Mouse (Mus musculus) forebrain, embryonic 14.5 days (tissue): ENCODE measurements around the gene Syngr2. TPM values are rescaled to one million over a fixed set of nuclear protein-coding genes. Genes with fewer than 3 reads are reported as not detected.
"Not testable (repeated sequence)": the region's sequence is repeated elsewhere in the genome, so short reads cannot be mapped to it uniquely, and the experiment has no call there.

ENCODE experiments used
- ATAC-seq: fragments of 200-750 bp; cut with Nextera tagmentation; 2 replicates; pipeline ENCODE4 v1.8.0; 2017; ENCODE audit warnings: mild to moderate bottlenecking, moderate library complexity
- DNase-seq: peaks from one replicate; pipeline ENCODE4 v3.0.0-alpha.2; 2015; ENCODE audit warnings: low spot score
- H3K27ac ChIP-seq: fragments of 300-500 bp; sonication (generic); 2 replicates; pipeline ENCODE4 v1.5.1; 2014; ENCODE audit warnings: low read depth, mild to moderate bottlenecking, control low read depth, low read length, moderate library complexity
- H3K27me3 ChIP-seq: fragments of 300-500 bp; sonication (generic); replicated peaks from 2 replicates; pipeline ENCODE4 v1.6.1; 2014; ENCODE audit warnings: low read length, control low read depth, mixed read lengths; ENCODE audit not compliant: control insufficient read depth, insufficient read depth
- H3K36me3 ChIP-seq: fragments of 300-500 bp; sonication (generic); 2 replicates; pipeline ENCODE4 v1.6.1; 2014; ENCODE audit warnings: low read length, control low read depth; ENCODE audit not compliant: control insufficient read depth, insufficient read depth
- H3K4me1 ChIP-seq: fragments of 300-500 bp; sonication (generic); 2 replicates; pipeline ENCODE4 v1.6.1; 2014; ENCODE audit warnings: antibody characterized with exemption, low read length, control low read depth; ENCODE audit not compliant: control insufficient read depth, insufficient read depth
- H3K4me2 ChIP-seq: fragments of 300-500 bp; sonication (generic); 2 replicates; pipeline ENCODE4 v1.6.1; 2014; ENCODE audit warnings: mild to moderate bottlenecking, control low read depth, low read length
- H3K4me3 ChIP-seq: fragments of 300-500 bp; sonication (generic); 2 replicates; pipeline ENCODE4 v1.5.1; 2014; ENCODE audit warnings: low read depth, low read length, control low read depth
- H3K9ac ChIP-seq: fragments of 300-500 bp; sonication (generic); 2 replicates; pipeline ENCODE4 v1.6.1; 2014; ENCODE audit warnings: mild to moderate bottlenecking, low read length, control low read depth, moderate library complexity
- H3K9me3 ChIP-seq: fragments of 300-500 bp; sonication (generic); replicated peaks from 2 replicates; pipeline ENCODE4 v1.6.1; 2016; ENCODE audit warnings: low read length, control low read depth, mixed read lengths; ENCODE audit not compliant: control insufficient read depth
- WGBS: fragments of 180-500 bp; shearing (Covaris S2); extraction: QIAGEN DNeasy Blood & Tissue Kit; methylation state at CpG from one replicate; pipeline ENCODE4 v1.1.7; 2014; 5-methylcytosine and 5-hydroxymethylcytosine counted together
- polyA plus RNA-seq: library from polyadenylated mRNA; unstranded; fragments of >200 nt; fragmentation: Nextera tagmentation; extraction: Ambion mirVana; gene quantifications from 2 replicates; pipeline ENCODE4 v1.2.1, GENCODE M21; 2014

The Syngr2 gene
- polyA plus RNA-seq, 1 experiment from 2014 or later, result 20.7 TPM

- DNase-seq, result no peak
- Histone ChIP-seq H3K4me3 (no peak overlapping the region), H3K27me3 (no peaks in the 10 kb centered on the region), H3K9ac (no peak overlapping the region), H3K36me3 (no peaks in the 10 kb centered on the region), H3K4me1 (peaks cover 20% of the 10 kb centered on the region; the same call in 1 of the 2 replicates), H3K9me3 (no peaks in the 10 kb centered on the region), H3K4me2 (no peak overlapping the region), H3K27ac (no peak overlapping the region)
- ATAC-seq, result no peak
- 87% methylated on average over 2 of the region's 2 CpGs for WGBS
Measured at GRCm38 (mm10) chr11:117829671-117830215, 20.3 kb downstream of the Syngr2 start.

- ATAC-seq (no peak), DNase-seq (peak; percentile 33)
- peaks cover 14% of the 10 kb centered on the region; the same call in 1 of the 2 replicates for H3K4me1 ChIP-seq
- no peaks in the 10 kb centered on the region for H3K9me3 ChIP-seq
- H3K36me3 ChIP-seq, result no peaks in the 10 kb centered on the region
- H3K27me3 ChIP-seq, result no peaks in the 10 kb centered on the region
- no peak overlapping the region for H3K27ac ChIP-seq
- H3K9ac ChIP-seq, result no peak overlapping the region
- no peak overlapping the region for H3K4me2 ChIP-seq
- H3K4me3 ChIP-seq, result no peak overlapping the region
- WGBS, result 59% methylated on average over 9 of the region's 9 CpGs
Measured at GRCm38 (mm10) chr11:117830401-117830800, 20.9 kb downstream of the Syngr2 start.

GRCm38 (mm10) chr11:117832086-117832969 is 22.9 kb downstream of the Syngr2 start:
- DNase-seq, result peak; percentile 79
- Histone ChIP-seq H3K27ac (no peak overlapping the region), H3K9me3 (no peaks in the 10 kb centered on the region), H3K4me3 (peak overlapping the region; percentile 21), H3K9ac (no peak overlapping the region), H3K4me1 (peaks cover 17% of the 10 kb centered on the region; the same call in 1 of the 2 replicates), H3K27me3 (no peaks in the 10 kb centered on the region), H3K4me2 (peak overlapping the region; percentile 51), H3K36me3 (no peaks in the 10 kb centered on the region)
- WGBS, result 19% methylated on average over 28 of the region's 28 CpGs
- peak; percentile 73 for ATAC-seq

- H3K9ac ChIP-seq, ATAC-seq, DNase-seq, H3K36me3 ChIP-seq, H3K27ac ChIP-seq, H3K27me3 ChIP-seq, H3K4me3 ChIP-seq, H3K4me1 ChIP-seq, H3K9me3 ChIP-seq, H3K4me2 ChIP-seq: not testable (repeated sequence)
- WGBS, result 92% methylated on average over 4 of the region's 6 CpGs
Measured at GRCm38 (mm10) chr11:117833509-117833908, 24.0 kb downstream of the Syngr2 start.

- WGBS, result 92% methylated on average over 8 of the region's 8 CpGs
- no peak for DNase-seq
- no peaks in the 10 kb centered on the region for H3K36me3 ChIP-seq
- no peaks in the 10 kb centered on the region for H3K9me3 ChIP-seq
- no peak overlapping the region for H3K4me2 ChIP-seq
- H3K4me3 ChIP-seq, result no peak overlapping the region
- H3K27ac ChIP-seq, result no peak overlapping the region
- H3K4me1 ChIP-seq, result peaks cover 8% of the 10 kb centered on the region; the same call in 1 of the 2 replicates
- H3K9ac ChIP-seq, result no peak overlapping the region
- H3K27me3 ChIP-seq, result no peaks in the 10 kb centered on the region
- no peak for ATAC-seq
Measured at GRCm38 (mm10) chr11:117834086-117834485, 24.6 kb downstream of the Syngr2 start.

GRCm38 (mm10) chr11:117836306-117836705 is 26.8 kb downstream of the Syngr2 start:
- 23% methylated on average over 13 of the region's 13 CpGs for WGBS
- H3K4me2 ChIP-seq, result peak overlapping the region; percentile 36; the same call in 1 of the 2 replicates
- H3K36me3 ChIP-seq, result no peaks in the 10 kb centered on the region
- no peaks in the 10 kb centered on the region for H3K9me3 ChIP-seq
- no peak overlapping the region for H3K4me3 ChIP-seq
- no peak overlapping the region for H3K27ac ChIP-seq
- peaks cover 7% of the 10 kb centered on the region; the same call in 1 of the 2 replicates for H3K4me1 ChIP-seq
- no peak overlapping the region for H3K9ac ChIP-seq
- ATAC-seq (peak; percentile 27; the same call in 1 of the 2 replicates), DNase-seq (peak; percentile 57)
- no peaks in the 10 kb centered on the region for H3K27me3 ChIP-seq

GRCm38 (mm10) chr11:117838572-117838971 is 29.1 kb downstream of the Syngr2 start:
- WGBS, result 88% methylated on average over 2 of the region's 2 CpGs
- no peaks in the 10 kb centered on the region for H3K27me3 ChIP-seq
- no peaks in the 10 kb centered on the region for H3K36me3 ChIP-seq
- H3K27ac ChIP-seq, result no peak overlapping the region; the same call in 1 of the 2 replicates
- ATAC-seq, result peak; percentile 42; the same call in 1 of the 2 replicates
- H3K4me3 ChIP-seq, result no peak overlapping the region
- H3K4me2 ChIP-seq, result no peak overlapping the region
- DNase-seq, result peak; percentile 32
- no peaks in the 10 kb centered on the region for H3K9me3 ChIP-seq
- H3K4me1 ChIP-seq, result peaks cover 3% of the 10 kb centered on the region; the same call in 1 of the 2 replicates
- H3K9ac ChIP-seq, result no peak overlapping the region

- WGBS, result 81% methylated on average over 1 of the region's 1 CpGs
- no peaks in the 10 kb centered on the region for H3K9me3 ChIP-seq
- H3K36me3 ChIP-seq, result no peaks in the 10 kb centered on the region
- peaks cover 3% of the 10 kb centered on the region; the same call in 1 of the 2 replicates for H3K4me1 ChIP-seq
- no peaks in the 10 kb centered on the region for H3K27me3 ChIP-seq
- H3K4me3 ChIP-seq, result no peak overlapping the region
- DNase-seq (peak; percentile 40), ATAC-seq (no peak)
- no peak overlapping the region; the same call in 1 of the 2 replicates for H3K27ac ChIP-seq
- no peak overlapping the region for H3K4me2 ChIP-seq
- no peak overlapping the region for H3K9ac ChIP-seq
Measured at GRCm38 (mm10) chr11:117839021-117839420, 29.6 kb downstream of the Syngr2 start.
